Mouse (Mus musculus) liver, embryonic 16.5 days (tissue): ENCODE data around the gene C2. TPM values are rescaled to one million over a fixed set of nuclear protein-coding genes. Genes with fewer than 3 reads are reported as not detected.
A peak's percentile ranks its signal among the peaks of the same experiment; 100 is the strongest.

Source experiments
- ATAC-seq: fragments of 200-750 bp; cut with Nextera tagmentation; 2 replicates; pipeline ENCODE4 v1.8.0; 2017; ENCODE audit warnings: low read depth, mild to moderate bottlenecking, moderate number of reproducible peaks, moderate library complexity
- H3K27ac ChIP-seq: fragments of 300-500 bp; sonication (generic); 2 replicates; pipeline ENCODE4 v1.5.1; 2014; ENCODE audit warnings: mild to moderate bottlenecking, low read length
- H3K27me3 ChIP-seq: fragments of 300-500 bp; sonication (generic); 2 replicates; pipeline ENCODE4 v1.6.1; 2014; ENCODE audit warnings: low read depth, low read length, mixed read lengths; ENCODE audit not compliant: control insufficient read depth, insufficient read depth
- H3K36me3 ChIP-seq: fragments of 300-500 bp; sonication (generic); 2 replicates; pipeline ENCODE4 v1.6.1; 2014; ENCODE audit warnings: mild to moderate bottlenecking; ENCODE audit not compliant: control insufficient read depth, insufficient read depth
- H3K4me1 ChIP-seq: fragments of 300-500 bp; sonication (generic); 2 replicates; pipeline ENCODE4 v1.6.1; 2014; ENCODE audit warnings: low read depth, low read length, mixed read lengths; ENCODE audit not compliant: control insufficient read depth
- H3K4me2 ChIP-seq: fragments of 300-500 bp; sonication (generic); 2 replicates; pipeline ENCODE4 v1.6.1; 2014; ENCODE audit warnings: low read depth, low read length, mixed read lengths
- H3K4me3 ChIP-seq: fragments of 300-500 bp; sonication (generic); 2 replicates; pipeline ENCODE4 v1.5.1; 2014; ENCODE audit warnings: low read depth, mild to moderate bottlenecking, low read length
- H3K9ac ChIP-seq: fragments of 300-500 bp; sonication (generic); 2 replicates; pipeline ENCODE4 v1.6.1; 2014; ENCODE audit warnings: low read depth, low read length
- H3K9me3 ChIP-seq: fragments of 300-500 bp; sonication (generic); replicated peaks from 2 replicates; pipeline ENCODE4 v1.6.1; 2016; ENCODE audit warnings: low read length; ENCODE audit not compliant: control insufficient read depth
- WGBS: fragments of 180-500 bp; shearing (Covaris S2); extraction: QIAGEN DNeasy Blood & Tissue Kit; methylation state at CpG from one replicate; pipeline ENCODE4 v1.1.7; 2014; ENCODE audit not compliant: insufficient replicate concordance; 5-methylcytosine and 5-hydroxymethylcytosine counted together
- polyA plus RNA-seq: library from polyadenylated mRNA; unstranded; fragments of >200 nt; fragmentation: Nextera tagmentation; extraction: Ambion mirVana; gene quantifications from 2 replicates; pipeline ENCODE4 v1.2.1, GENCODE M21; 2015

The C2 gene
- polyA plus RNA-seq, 1 experiment from 2014 or later = 33.9 TPM

DNA sequence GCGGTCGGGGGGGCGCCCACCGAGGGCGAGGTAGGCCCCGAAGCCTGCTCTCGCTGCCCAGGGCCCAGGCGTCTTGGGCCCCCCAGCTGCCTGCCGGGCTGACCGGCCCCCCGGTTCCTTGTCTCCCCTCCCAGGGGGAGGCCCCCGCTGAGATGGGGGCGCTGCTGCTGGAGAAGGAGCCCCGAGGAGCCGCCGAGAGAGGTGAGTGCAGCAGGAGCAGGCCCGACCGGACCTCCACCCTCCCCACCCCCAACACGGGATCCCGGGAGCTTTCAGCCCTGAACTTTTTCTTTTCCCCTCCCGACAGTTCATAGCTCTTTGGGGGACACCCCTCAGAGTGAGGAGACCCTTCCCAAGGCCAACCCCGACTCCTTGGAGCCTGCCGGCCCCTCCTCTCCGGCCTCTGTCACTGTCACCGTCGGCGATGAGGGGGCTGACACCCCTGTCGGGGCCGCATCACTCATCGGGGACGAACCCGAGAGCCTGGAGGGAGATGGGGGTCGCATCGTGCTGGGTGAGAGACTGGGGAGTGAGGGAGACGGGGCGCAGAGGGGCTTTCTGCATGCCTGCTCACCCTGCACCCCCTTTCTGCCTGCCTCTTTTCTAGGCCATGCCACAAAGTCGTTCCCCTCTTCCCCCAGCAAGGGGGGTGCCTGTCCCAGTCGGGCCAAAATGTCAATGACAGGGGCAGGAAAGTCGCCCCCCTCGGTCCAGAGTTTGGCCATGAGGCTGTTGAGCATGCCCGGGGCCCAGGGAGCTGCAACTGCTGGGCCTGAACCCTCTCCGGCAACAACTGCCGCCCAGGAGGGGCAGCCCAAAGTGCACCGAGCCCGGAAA, 1.2 kb upstream of the C2 start:
- no peak for ATAC-seq
- Histone ChIP-seq H3K36me3 (peaks cover 3% of the 10 kb centered on the region; the same call in 1 of the 2 replicates), H3K4me3 (peak overlapping the region; percentile 70), H3K9ac (peak overlapping the region; percentile 79), H3K27me3 (no peaks in the 10 kb centered on the region), H3K4me1 (peaks cover 31% of the 10 kb centered on the region), H3K4me2 (peak overlapping the region; percentile 92), H3K9me3 (no peaks in the 10 kb centered on the region), H3K27ac (peak overlapping the region; percentile 87)
- 1% methylated on average over 35 of the region's 45 CpGs for WGBS

GRCm38 (mm10) chr17:34898706-34899052, 614 bp upstream of the C2 start:
- WGBS = 0% methylated on average over 27 of the region's 47 CpGs
- peak overlapping the region; percentile 79 for H3K9ac ChIP-seq
- H3K9me3 ChIP-seq = no peaks in the 10 kb centered on the region
- no peaks in the 10 kb centered on the region for H3K27me3 ChIP-seq
- peak overlapping the region; percentile 70 for H3K4me3 ChIP-seq
- no peak for ATAC-seq
- peak overlapping the region; percentile 92 for H3K4me2 ChIP-seq
- peaks cover 3% of the 10 kb centered on the region; the same call in 1 of the 2 replicates for H3K36me3 ChIP-seq
- H3K4me1 ChIP-seq = peaks cover 35% of the 10 kb centered on the region
- peak overlapping the region; percentile 87 for H3K27ac ChIP-seq

DNA sequence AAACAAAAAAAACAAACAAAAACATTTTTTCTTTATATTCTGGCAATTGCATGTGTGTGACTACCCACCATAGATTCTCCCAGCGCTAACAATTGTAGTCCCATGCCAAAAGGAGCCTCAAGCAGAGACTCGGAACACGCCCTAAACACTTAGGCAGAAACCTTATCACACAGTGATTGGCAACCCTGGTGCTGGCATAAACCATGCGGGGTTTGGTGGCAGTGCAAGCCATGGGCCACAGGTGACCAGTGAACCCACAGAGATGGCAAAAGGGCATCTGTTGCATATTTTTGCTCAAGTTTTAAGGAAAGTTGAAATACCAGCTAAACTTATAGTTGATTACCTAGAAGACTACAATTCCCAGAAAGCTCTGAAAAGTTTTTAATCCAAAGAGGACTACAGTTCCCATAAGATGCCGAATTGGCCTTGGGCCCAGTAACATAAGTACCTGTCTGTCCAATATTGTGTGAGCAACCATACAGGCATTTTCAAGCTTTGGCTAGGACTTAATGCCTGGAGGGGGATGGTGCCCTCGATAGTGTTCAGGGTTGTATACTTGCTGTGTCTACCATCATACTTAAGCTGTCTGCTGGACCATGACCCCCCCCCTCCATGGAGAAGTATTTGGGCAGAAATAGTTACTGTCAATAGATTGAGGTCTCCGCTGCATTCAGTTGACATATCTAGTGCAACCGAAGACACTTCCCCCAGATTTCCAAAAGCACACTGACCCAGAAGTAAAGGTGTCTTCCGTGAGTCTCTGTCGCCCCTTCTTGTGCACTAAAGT, 499 bp downstream of the C2 start:
- H3K27ac ChIP-seq = peak overlapping the region; percentile 87
- peak overlapping the region; percentile 79 for H3K9ac ChIP-seq
- peaks cover under 1% of the 10 kb centered on the region; the same call in 1 of the 2 replicates for H3K36me3 ChIP-seq
- H3K4me3 ChIP-seq = peak overlapping the region; percentile 70
- WGBS = 10% methylated on average over 10 of the region's 10 CpGs
- peak overlapping the region; percentile 92 for H3K4me2 ChIP-seq
- no peaks in the 10 kb centered on the region for H3K27me3 ChIP-seq
- H3K9me3 ChIP-seq = no peaks in the 10 kb centered on the region
- ATAC-seq = no peak
- H3K4me1 ChIP-seq = peaks cover 44% of the 10 kb centered on the region

GRCm38 (mm10) chr17:34896366-34896765, 1.7 kb downstream of the C2 start:
- no peaks in the 10 kb centered on the region for H3K27me3 ChIP-seq
- peaks cover 44% of the 10 kb centered on the region for H3K4me1 ChIP-seq
- no peak for ATAC-seq
- no peak overlapping the region for H3K27ac ChIP-seq
- no peak overlapping the region for H3K4me3 ChIP-seq
- H3K9me3 ChIP-seq = no peaks in the 10 kb centered on the region
- H3K9ac ChIP-seq = no peak overlapping the region
- no peaks in the 10 kb centered on the region for H3K36me3 ChIP-seq
- H3K4me2 ChIP-seq = no peak overlapping the region
- WGBS = 72% methylated on average over 17 of the region's 17 CpGs

GRCm38 (mm10) chr17:34895724-34896123, 2.3 kb downstream of the C2 start:
- Histone ChIP-seq H3K27me3 (no peaks in the 10 kb centered on the region), H3K36me3 (no peaks in the 10 kb centered on the region), H3K4me2 (no peak overlapping the region), H3K9ac (no peak overlapping the region), H3K27ac (no peak overlapping the region), H3K4me3 (no peak overlapping the region), H3K9me3 (no peaks in the 10 kb centered on the region), H3K4me1 (peaks cover 44% of the 10 kb centered on the region)
- WGBS = 90% methylated on average over 14 of the region's 15 CpGs
- ATAC-seq = no peak

- Histone ChIP-seq H3K4me2 (peak overlapping the region; percentile 98), H3K36me3 (no peaks in the 10 kb centered on the region), H3K4me3 (peak overlapping the region; percentile 72), H3K4me1 (peaks cover 44% of the 10 kb centered on the region), H3K27me3 (no peaks in the 10 kb centered on the region), H3K9me3 (no peaks in the 10 kb centered on the region), H3K27ac (peak overlapping the region; percentile 80), H3K9ac (peak overlapping the region; percentile 75)
- WGBS = 17% methylated on average over 43 of the region's 51 CpGs
- ATAC-seq = no peak
Observed at GRCm38 (mm10) chr17:34894801-34895530, 3.1 kb downstream of the C2 start.

GRCm38 (mm10) chr17:34894074-34894597, 3.9 kb downstream of the C2 start:
- Histone ChIP-seq H3K27ac (peak overlapping the region; percentile 80), H3K27me3 (no peaks in the 10 kb centered on the region), H3K9ac (peak overlapping the region; percentile 75), H3K4me1 (peaks cover 38% of the 10 kb centered on the region), H3K4me3 (peak overlapping the region; percentile 72), H3K9me3 (no peaks in the 10 kb centered on the region), H3K36me3 (no peaks in the 10 kb centered on the region), H3K4me2 (peak overlapping the region; percentile 98)
- under 1% methylated on average over 29 of the region's 51 CpGs for WGBS
- ATAC-seq = peak; percentile 85

GRCm38 (mm10) chr17:34893072-34893824, 4.8 kb downstream of the C2 start:
- ATAC-seq = no peak
- Histone ChIP-seq H3K27ac (peak overlapping the region; percentile 55; the same call in 1 of the 2 replicates), H3K9me3 (no peaks in the 10 kb centered on the region), H3K27me3 (no peaks in the 10 kb centered on the region), H3K4me1 (peaks cover 37% of the 10 kb centered on the region), H3K36me3 (no peaks in the 10 kb centered on the region), H3K4me2 (peak overlapping the region; percentile 98), H3K4me3 (peak overlapping the region; percentile 72), H3K9ac (no peak overlapping the region; the same call in 1 of the 2 replicates)
- 75% methylated on average over 12 of the region's 12 CpGs for WGBS
